Mouse (Mus musculus): ENCODE data around the gene Myo1g.

DNA sequence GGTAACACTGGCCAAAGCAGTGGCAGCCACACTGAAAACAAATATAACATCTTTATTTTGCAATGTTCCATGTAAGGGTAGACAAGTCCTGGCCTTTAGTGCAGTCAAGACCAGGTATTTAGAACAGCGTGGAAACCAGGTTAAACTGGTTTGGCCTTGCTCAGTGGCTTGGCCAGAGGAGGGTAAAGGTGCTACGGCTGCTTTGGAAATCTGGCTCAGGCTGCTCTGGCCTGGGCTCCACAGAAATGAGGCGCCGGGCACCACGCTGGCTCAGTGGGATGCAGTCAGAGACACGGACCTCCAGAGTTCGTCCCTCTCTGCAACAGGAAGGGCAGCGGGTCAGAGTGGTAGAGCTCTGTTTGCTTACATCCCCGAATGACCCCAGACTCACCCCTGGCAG, 14.2 kb downstream of the Myo1g start:
- TF ChIP-seq CTCF (conservative IDR thresholded peaks at IDR 0.05; ENCODE audit: insufficient read depth, insufficient read length, low read depth, low read length) (no peak), POLR2A (IDR thresholded peaks at IDR 0.05; ENCODE audit: low read depth, low read length) (no peak)
